Mouse (Mus musculus): ENCODE results near the gene C530008M17Rik. TPM values are rescaled to one million over a fixed set of nuclear protein-coding genes. Genes with fewer than 3 reads are reported as not detected.

Gene C530008M17Rik
- polyA plus RNA-seq, 1 experiment from 2014 or later: 21.6 TPM

- ATAC-seq (ENCODE audit: insufficient number of reproducible peaks, insufficient read depth, low FRiP score, low read depth): peak; percentile 90
- Histone ChIP-seq H3K27ac (ENCODE audit: low read length) (no peak overlapping the region), H3K9ac (replicated peaks; ENCODE audit: low read depth, low read length) (0 out of 2 replicates have a peak overlapping the region, but pooled peaks have one; percentile 1), H3K9me3 (ENCODE audit: control insufficient read depth, low read depth, low read length) (no peaks in the 10 kb centered on the region), H3K4me1 (ENCODE audit: control insufficient read depth, insufficient read depth, low read length) (no peaks in the 10 kb centered on the region), H3K27me3 (ENCODE audit: control insufficient read depth, insufficient read depth, low read length) (no peaks in the 10 kb centered on the region), H3K4me2 (replicated peaks; ENCODE audit: low read depth, low read length) (peak overlapping the region; percentile 30), H3K36me3 (ENCODE audit: control insufficient read depth, insufficient read depth, low read length) (peaks cover 2% of the 10 kb centered on the region; the same call in 1 of the 2 replicates), H3K4me3 (ENCODE audit: low read depth, low read length) (peak overlapping the region; percentile 22)
- WGBS: 33% methylated on average over 16 of the region's 16 CpGs
Observed at GRCm38 (mm10) chr5:76868693-76869286, 212.5 kb downstream of the C530008M17Rik start.

GRCm38 (mm10) chr5:76869553-76869952 lies 213.2 kb downstream of the C530008M17Rik start:
- whole genome bisulfite sequencing: 63% methylated on average over 6 of the region's 6 CpGs
- Histone ChIP-seq H3K4me2 (replicated peaks; ENCODE audit: low read depth, low read length) (peak overlapping the region; percentile 30), H3K4me3 (ENCODE audit: low read depth, low read length) (peak overlapping the region; percentile 22; the same call in 1 of the 2 replicates), H3K4me1 (ENCODE audit: control insufficient read depth, insufficient read depth, low read length) (no peaks in the 10 kb centered on the region), H3K9ac (replicated peaks; ENCODE audit: low read depth, low read length) (0 out of 2 replicates have a peak overlapping the region, but pooled peaks have one; percentile 1), H3K9me3 (ENCODE audit: control insufficient read depth, low read depth, low read length) (no peaks in the 10 kb centered on the region), H3K36me3 (ENCODE audit: control insufficient read depth, insufficient read depth, low read length) (peaks cover 2% of the 10 kb centered on the region; the same call in 1 of the 2 replicates), H3K27me3 (ENCODE audit: control insufficient read depth, insufficient read depth, low read length) (no peaks in the 10 kb centered on the region), H3K27ac (ENCODE audit: low read length) (no peak overlapping the region)
- no peak for ATAC-seq (ENCODE audit: insufficient number of reproducible peaks, insufficient read depth, low FRiP score, low read depth)

- no peak for ATAC-seq (ENCODE audit: insufficient number of reproducible peaks, insufficient read depth, low FRiP score, low read depth)
- Histone ChIP-seq H3K4me3 (ENCODE audit: low read depth, low read length) (no peak overlapping the region), H3K36me3 (ENCODE audit: control insufficient read depth, insufficient read depth, low read length) (peaks cover 7% of the 10 kb centered on the region; the same call in 1 of the 2 replicates), H3K27me3 (ENCODE audit: control insufficient read depth, insufficient read depth, low read length) (no peaks in the 10 kb centered on the region), H3K9ac (replicated peaks; ENCODE audit: low read depth, low read length) (no peak overlapping the region), H3K4me2 (replicated peaks; ENCODE audit: low read depth, low read length) (no peak overlapping the region), H3K27ac (ENCODE audit: low read length) (no peak overlapping the region), H3K9me3 (ENCODE audit: control insufficient read depth, low read depth, low read length) (no peaks in the 10 kb centered on the region), H3K4me1 (ENCODE audit: control insufficient read depth, insufficient read depth, low read length) (no peaks in the 10 kb centered on the region)
- WGBS: 90% methylated on average over 25 of the region's 25 CpGs
Observed at GRCm38 (mm10) chr5:76876106-76876758, 219.9 kb downstream of the C530008M17Rik start.

GRCm38 (mm10) chr5:76884107-76884506 lies 227.8 kb downstream of the C530008M17Rik start:
- Histone ChIP-seq H3K9ac (replicated peaks; ENCODE audit: low read depth, low read length) (no peak overlapping the region), H3K36me3 (ENCODE audit: control insufficient read depth, insufficient read depth, low read length) (peaks cover 23% of the 10 kb centered on the region), H3K4me2 (replicated peaks; ENCODE audit: low read depth, low read length) (no peak overlapping the region), H3K4me3 (ENCODE audit: low read depth, low read length) (no peak overlapping the region), H3K9me3 (ENCODE audit: control insufficient read depth, low read depth, low read length) (no peaks in the 10 kb centered on the region), H3K4me1 (ENCODE audit: control insufficient read depth, insufficient read depth, low read length) (no peaks in the 10 kb centered on the region), H3K27me3 (ENCODE audit: control insufficient read depth, insufficient read depth, low read length) (no peaks in the 10 kb centered on the region), H3K27ac (ENCODE audit: low read length) (no peak overlapping the region)
- WGBS: 72% methylated on average over 1 of the region's 1 CpGs
- no peak for ATAC-seq (ENCODE audit: insufficient number of reproducible peaks, insufficient read depth, low FRiP score, low read depth)

GRCm38 (mm10) chr5:76887011-76887410 lies 230.7 kb downstream of the C530008M17Rik start:
- H3K36me3 ChIP-seq (ENCODE audit: control insufficient read depth, insufficient read depth, low read length): peaks cover 32% of the 10 kb centered on the region
- ATAC-seq (ENCODE audit: insufficient number of reproducible peaks, insufficient read depth, low FRiP score, low read depth): no peak
- no peak overlapping the region for H3K4me2 ChIP-seq (replicated peaks; ENCODE audit: low read depth, low read length)
- 85% methylated on average over 2 of the region's 2 CpGs for WGBS
- H3K9me3 ChIP-seq (ENCODE audit: control insufficient read depth, low read depth, low read length): no peaks in the 10 kb centered on the region
- H3K27me3 ChIP-seq (ENCODE audit: control insufficient read depth, insufficient read depth, low read length): no peaks in the 10 kb centered on the region
- H3K4me1 ChIP-seq (ENCODE audit: control insufficient read depth, insufficient read depth, low read length): no peaks in the 10 kb centered on the region
- no peak overlapping the region for H3K4me3 ChIP-seq (ENCODE audit: low read depth, low read length)
- H3K9ac ChIP-seq (replicated peaks; ENCODE audit: low read depth, low read length): no peak overlapping the region
- H3K27ac ChIP-seq (ENCODE audit: low read length): no peak overlapping the region

- Histone ChIP-seq H3K4me3 (ENCODE audit: low read depth, low read length) (no peak overlapping the region), H3K27me3 (ENCODE audit: control insufficient read depth, insufficient read depth, low read length) (no peaks in the 10 kb centered on the region), H3K27ac (ENCODE audit: low read length) (no peak overlapping the region), H3K9ac (replicated peaks; ENCODE audit: low read depth, low read length) (no peak overlapping the region), H3K4me1 (ENCODE audit: control insufficient read depth, insufficient read depth, low read length) (no peaks in the 10 kb centered on the region), H3K4me2 (replicated peaks; ENCODE audit: low read depth, low read length) (no peak overlapping the region), H3K36me3 (ENCODE audit: control insufficient read depth, insufficient read depth, low read length) (peaks cover 22% of the 10 kb centered on the region; the same call in 1 of the 2 replicates), H3K9me3 (ENCODE audit: control insufficient read depth, low read depth, low read length) (no peaks in the 10 kb centered on the region)
- 41% methylated on average over 2 of the region's 2 CpGs for WGBS
- no peak for ATAC-seq (ENCODE audit: insufficient number of reproducible peaks, insufficient read depth, low FRiP score, low read depth)
Observed at GRCm38 (mm10) chr5:76892608-76893007, 236.3 kb downstream of the C530008M17Rik start.

GRCm38 (mm10) chr5:76893084-76893483 lies 236.8 kb downstream of the C530008M17Rik start:
- peaks cover 22% of the 10 kb centered on the region; the same call in 1 of the 2 replicates for H3K36me3 ChIP-seq (ENCODE audit: control insufficient read depth, insufficient read depth, low read length)
- no peak overlapping the region for H3K4me2 ChIP-seq (replicated peaks; ENCODE audit: low read depth, low read length)
- 81% methylated on average over 2 of the region's 2 CpGs for WGBS

GRCm38 (mm10) chr5:76902131-76902530 lies 245.8 kb downstream of the C530008M17Rik start:
- 0 out of 2 replicates have a peak, but pooled peaks cover 7% of the 10 kb centered on the region for H3K4me1 ChIP-seq (ENCODE audit: control insufficient read depth, insufficient read depth, low read length)
- no peaks in the 10 kb centered on the region for H3K27me3 ChIP-seq (ENCODE audit: control insufficient read depth, insufficient read depth, low read length)
- no peak overlapping the region for H3K4me3 ChIP-seq (ENCODE audit: low read depth, low read length)
- H3K36me3 ChIP-seq (ENCODE audit: control insufficient read depth, insufficient read depth, low read length): peaks cover 2% of the 10 kb centered on the region; the same call in 1 of the 2 replicates
- no peak for ATAC-seq (ENCODE audit: insufficient number of reproducible peaks, insufficient read depth, low FRiP score, low read depth)
- no peak overlapping the region for H3K4me2 ChIP-seq (replicated peaks; ENCODE audit: low read depth, low read length)
- H3K9me3 ChIP-seq (ENCODE audit: control insufficient read depth, low read depth, low read length): no peaks in the 10 kb centered on the region
- 72% methylated on average over 4 of the region's 4 CpGs for WGBS
- H3K27ac ChIP-seq (ENCODE audit: low read length): no peak overlapping the region
- H3K9ac ChIP-seq (replicated peaks; ENCODE audit: low read depth, low read length): no peak overlapping the region

More at GRCm38 (mm10) chr5:76893084-76893483, 236.8 kb downstream of the C530008M17Rik start:
- Histone ChIP-seq H3K4me1 (ENCODE audit: control insufficient read depth, insufficient read depth, low read length) (no peaks in the 10 kb centered on the region), H3K9me3 (ENCODE audit: control insufficient read depth, low read depth, low read length) (no peaks in the 10 kb centered on the region), H3K9ac (replicated peaks; ENCODE audit: low read depth, low read length) (no peak overlapping the region), H3K27ac (ENCODE audit: low read length) (no peak overlapping the region), H3K27me3 (ENCODE audit: control insufficient read depth, insufficient read depth, low read length) (no peaks in the 10 kb centered on the region), H3K4me3 (ENCODE audit: low read depth, low read length) (no peak overlapping the region)
- no peak for ATAC-seq (ENCODE audit: insufficient number of reproducible peaks, insufficient read depth, low FRiP score, low read depth)

Measured in stomach, embryonic 14.5 days (tissue).